Mouse (Mus musculus) adrenal gland, postnatal 25 days (tissue): ENCODE measurements around the gene Mthfsd. TPM values are rescaled to one million over a fixed set of nuclear protein-coding genes. Genes with fewer than 3 reads are reported as not detected.

Source experiments
- DNase-seq: peaks from one replicate; pipeline ENCODE4 v3.0.0; 2021; ENCODE audit warnings: mixed read lengths
- total RNA-seq: library from RNA; stranded (reverse); gene quantifications from 2 replicates; pipeline ENCODE4 v1.2.3, GENCODE M21; 2021

Mthfsd gene
- total RNA-seq, 1 experiment from 2014 or later, result 44.8 TPM

DNA sequence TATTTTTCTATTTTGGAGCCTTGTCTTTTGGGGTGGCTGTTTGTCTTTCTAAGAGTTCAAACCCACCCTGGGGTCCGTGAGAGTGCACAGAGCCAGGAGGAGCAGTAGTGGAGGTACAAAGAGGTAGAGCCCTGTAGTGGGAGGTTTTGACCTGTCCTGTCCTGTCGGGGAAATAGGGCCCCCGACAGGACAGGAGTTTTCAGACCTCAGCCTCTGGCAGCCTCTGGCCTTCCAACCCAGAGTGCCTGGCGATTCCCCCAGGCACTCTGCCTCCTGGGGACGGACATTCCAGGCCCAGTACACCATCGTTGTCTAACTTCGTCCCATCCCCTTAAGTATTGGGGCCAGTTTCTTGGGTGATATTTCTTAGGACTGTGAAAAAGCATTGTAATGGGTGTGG lies 14.2 kb upstream of the Mthfsd start:
- DNase-seq, result no peak

DNA sequence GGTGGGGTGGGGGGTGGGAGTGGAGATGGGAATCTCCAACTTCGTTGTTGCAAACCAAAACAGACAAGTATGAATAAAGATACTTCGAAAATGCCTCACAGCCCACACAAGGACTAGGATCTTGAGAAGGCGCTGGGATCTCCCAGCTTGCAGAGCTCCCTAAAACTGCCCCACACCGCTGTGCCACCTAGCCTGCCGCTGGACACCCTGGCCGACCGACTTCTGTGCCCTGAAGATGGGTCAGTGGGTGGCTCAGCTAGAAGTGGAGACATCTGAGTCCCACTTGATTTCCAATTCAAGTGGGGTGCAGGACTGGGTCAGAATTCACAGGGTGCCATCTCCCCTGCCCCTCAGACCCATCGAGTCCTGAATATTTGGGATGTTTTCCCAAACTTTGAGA lies 13.5 kb upstream of the Mthfsd start:
- DNase-seq, result no peak

DNA sequence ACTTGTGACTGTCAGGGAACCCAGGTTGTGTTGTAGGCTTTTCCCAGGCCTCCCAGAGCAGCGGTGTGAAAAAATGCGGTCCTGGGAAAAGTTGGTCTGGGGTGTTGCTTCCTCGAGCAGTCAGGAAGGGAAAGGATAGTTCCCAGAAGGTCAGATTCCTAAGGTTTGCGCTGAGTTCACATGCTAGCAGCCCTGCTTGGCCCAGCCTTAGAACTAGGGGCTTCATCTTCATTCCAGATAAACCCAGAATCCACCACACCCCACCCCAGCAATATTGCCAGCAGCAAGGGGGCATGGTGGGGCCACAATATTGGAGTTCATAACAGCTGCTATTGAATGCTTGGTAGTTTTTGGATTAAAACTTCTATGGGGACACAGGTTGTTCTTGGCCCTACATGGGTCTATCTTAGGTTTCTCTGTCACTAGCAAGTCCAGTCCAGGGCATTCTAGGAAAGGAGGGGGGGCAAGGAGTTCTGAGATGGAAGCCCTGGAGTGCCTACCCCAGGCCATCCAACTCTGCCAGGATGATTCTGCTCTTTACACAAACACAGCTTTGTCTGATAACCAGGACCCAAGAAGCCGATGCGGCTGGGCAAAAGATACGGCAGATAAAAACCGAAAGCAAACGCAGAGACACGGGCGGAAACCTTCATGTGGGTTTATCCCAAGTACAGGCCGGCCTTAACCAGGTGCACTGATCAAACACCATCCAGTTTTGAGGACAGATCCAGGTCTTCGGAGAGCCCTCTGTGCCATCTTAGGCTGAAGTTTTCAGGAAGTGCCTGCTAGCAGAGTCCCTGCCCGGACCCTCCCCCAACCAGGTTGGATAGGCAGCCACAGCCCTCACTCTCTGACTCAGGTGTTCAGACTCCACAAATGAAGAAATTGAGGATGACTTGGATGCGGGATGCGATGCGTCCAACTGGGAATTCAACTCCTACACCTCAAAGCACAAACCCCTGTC lies 12.5 kb upstream of the Mthfsd start:
- no peak for DNase-seq

DNA sequence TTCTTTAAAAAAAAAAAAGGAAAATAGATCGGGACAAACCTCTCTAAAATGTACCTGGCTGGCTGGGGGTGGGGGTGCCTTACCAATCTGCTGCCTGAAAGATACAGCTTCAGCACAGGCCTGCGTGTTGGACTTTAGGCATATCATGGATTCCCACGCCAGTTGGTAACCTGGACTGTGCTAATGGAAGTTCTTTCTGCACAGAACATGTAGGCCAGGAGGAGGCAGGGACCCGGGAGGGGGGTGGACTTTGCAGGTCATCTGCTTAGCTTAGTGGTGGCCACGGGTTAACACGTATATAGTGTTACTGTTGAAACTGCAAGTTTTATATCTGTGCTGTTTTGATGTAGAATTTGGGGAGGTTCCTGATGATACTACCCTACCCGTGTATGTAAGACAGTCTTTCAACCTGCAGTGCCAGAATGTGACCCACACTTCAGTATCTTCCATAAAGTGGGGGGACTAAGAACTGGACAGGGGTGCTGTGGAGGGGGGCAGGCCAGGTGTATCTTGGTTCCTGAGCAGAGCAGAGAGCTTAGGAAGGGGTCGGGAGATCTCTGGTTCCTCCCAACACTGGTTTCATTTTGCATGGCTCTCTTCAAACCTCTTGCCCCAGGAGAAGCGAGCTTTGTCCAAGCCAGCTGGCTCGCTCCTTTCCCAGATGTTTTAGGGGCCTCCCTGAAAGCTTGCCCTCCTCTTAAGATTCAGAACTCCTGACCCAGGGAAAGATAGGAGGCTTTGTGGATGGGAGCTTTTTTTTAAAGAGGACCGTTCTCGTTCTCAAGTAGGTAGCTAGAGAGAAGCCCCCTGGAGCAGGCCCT lies 11.7 kb upstream of the Mthfsd start:
- DNase-seq, result no peak

DNA sequence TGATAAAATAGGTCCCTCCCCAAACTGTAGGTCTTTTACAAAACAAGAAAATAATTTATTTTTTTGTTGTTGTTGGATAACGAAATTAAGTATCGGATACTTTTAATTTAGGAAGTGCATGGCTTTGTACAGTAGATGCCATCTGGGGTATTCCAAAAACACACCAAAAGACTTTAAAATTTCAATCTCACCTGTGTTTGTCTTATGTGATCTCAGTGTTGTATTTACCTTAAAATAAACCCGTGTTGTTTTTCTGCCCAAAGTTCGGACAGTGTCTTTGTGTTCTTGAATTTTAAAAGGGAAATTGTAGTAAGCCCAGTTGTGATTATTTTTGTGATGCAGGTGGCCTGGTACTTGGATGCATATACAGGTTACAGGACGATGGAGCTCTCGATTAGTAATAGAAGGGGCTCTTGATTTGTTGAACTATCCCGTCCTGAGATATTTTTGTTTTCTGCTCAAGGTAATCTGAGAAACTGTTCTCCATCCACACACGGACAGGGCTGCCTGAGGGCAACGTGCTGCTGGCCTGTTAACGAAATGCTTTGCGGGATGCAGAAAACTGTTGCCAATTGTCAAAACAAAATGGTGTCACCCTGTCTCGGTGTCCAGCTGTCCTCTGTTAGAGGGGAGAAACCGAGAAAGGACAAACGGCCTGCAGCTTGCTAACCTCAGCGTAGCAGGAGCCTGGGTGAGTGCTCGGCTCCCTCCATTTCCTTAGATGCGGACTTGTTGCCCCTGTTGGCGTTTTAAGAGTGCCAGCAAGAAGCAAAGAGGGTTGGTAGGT lies 10.6 kb upstream of the Mthfsd start:
- no peak for DNase-seq

DNA sequence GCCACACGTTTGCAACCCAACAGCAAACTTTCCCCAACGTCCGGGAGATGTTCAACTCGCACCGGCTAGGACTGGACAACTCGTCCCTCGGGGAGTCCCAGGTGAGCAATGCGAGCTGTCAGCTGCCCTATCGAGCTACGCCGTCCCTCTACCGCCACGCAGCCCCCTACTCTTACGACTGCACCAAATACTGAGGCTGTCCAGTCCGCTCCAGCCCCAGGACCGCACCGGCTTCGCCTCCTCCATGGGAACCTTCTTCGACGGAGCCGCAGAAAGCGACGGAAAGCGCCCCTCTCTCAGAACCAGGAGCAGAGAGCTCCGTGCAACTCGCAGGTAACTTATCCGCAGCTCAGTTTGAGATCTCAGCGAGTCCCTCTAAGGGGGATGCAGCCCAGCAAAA lies 9.7 kb upstream of the Mthfsd start:
- DNase-seq, result no peak

DNA sequence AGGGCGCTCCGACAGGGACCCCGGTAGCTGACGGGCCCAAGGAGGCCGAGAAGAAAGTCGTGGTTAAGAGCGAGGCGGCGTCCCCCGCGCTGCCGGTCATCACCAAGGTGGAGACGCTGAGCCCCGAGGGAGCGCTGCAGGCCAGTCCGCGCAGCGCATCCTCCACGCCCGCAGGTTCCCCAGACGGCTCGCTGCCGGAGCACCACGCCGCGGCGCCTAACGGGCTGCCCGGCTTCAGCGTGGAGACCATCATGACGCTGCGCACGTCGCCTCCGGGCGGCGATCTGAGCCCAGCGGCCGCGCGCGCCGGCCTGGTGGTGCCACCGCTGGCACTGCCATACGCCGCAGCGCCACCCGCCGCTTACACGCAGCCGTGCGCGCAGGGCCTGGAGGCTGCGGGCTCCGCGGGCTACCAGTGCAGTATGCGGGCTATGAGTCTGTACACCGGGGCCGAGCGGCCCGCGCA lies 9.0 kb upstream of the Mthfsd start:
- DNase-seq, result no peak

DNA sequence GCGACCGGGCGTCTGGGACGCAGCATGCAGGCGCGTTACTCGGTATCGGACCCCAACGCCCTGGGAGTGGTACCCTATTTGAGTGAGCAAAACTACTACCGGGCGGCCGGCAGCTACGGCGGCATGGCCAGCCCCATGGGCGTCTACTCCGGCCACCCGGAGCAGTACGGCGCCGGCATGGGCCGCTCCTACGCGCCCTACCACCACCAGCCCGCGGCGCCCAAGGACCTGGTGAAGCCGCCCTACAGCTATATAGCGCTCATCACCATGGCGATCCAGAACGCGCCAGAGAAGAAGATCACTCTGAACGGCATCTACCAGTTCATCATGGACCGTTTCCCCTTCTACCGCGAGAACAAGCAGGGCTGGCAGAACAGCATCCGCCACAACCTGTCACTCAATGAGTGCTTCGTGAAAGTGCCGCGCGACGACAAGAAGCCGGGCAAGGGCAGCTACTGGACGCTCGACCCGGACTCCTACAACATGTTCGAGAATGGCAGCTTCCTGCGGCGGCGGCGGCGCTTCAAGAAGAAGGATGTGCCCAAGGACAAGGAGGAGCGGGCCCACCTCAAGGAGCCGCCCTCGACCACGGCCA lies 8.5 kb upstream of the Mthfsd start:
- peak; percentile 30 for DNase-seq

DNA sequence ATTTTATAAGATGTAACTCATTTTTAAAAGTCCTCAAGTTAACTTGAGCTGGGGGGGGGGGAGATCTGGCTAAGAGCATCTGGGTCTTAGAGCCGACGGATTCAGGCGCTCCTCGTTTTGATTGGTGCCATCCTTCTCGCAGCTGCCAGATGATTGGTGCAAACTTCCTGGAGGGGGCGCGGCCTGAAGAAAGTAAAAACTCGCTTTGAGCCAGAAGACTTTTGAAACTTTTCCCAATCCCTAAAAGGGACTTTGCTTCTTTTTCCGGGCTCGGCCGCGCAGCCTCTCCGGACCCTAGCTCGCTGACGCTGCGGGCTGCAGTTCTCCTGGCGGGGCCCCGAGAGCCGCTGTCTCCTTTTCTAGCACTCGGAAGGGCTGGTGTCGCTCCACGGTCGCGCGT lies 7.8 kb upstream of the Mthfsd start, which contains the start of gene Foxc2:
Gene Foxc2 (plus strand): TSS at position 224 of the 400 bp plus-strand sequence.
- peak; percentile 80 for DNase-seq

DNA sequence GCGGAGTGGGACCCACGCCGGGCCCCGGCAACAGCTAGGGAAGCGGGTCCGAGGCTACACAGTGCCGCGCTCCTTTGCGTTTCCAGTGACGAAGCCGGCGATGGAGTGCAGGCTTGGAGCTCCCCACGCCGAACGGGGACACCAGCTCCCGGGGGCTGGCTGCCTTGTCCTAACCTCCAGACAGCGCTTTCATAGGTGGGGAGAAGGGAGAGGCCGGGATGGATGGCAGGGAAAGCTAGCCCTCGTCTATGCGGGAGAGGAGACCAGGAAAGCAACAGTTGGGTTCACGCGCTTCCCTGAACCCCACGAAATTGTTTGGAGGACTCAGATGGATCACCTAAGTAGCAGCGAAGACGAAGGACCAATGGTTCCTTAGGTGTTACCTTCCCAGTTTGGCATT lies 6.9 kb upstream of the Mthfsd start:
- no peak for DNase-seq

DNA sequence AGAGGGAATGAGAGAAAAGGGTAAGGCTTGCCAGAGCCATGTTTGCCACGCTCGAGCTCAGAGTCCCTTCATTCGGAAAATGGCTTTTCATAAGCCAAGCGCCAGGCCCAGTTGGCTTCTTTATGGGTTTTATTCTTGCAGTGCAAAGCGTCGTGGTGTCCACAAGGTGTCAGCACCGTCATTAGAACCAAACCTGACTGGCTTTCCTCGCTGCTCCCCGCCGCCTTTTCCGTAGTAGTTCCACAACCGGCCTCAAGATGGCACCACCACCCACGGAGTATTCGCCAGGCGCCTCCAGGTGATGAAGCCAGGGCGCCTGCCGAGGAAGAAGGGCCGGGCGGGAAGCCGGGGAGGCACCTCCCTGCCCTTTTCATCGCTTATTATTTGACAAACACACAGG lies 5.1 kb upstream of the Mthfsd start:
- DNase-seq, result peak; percentile 94

DNA sequence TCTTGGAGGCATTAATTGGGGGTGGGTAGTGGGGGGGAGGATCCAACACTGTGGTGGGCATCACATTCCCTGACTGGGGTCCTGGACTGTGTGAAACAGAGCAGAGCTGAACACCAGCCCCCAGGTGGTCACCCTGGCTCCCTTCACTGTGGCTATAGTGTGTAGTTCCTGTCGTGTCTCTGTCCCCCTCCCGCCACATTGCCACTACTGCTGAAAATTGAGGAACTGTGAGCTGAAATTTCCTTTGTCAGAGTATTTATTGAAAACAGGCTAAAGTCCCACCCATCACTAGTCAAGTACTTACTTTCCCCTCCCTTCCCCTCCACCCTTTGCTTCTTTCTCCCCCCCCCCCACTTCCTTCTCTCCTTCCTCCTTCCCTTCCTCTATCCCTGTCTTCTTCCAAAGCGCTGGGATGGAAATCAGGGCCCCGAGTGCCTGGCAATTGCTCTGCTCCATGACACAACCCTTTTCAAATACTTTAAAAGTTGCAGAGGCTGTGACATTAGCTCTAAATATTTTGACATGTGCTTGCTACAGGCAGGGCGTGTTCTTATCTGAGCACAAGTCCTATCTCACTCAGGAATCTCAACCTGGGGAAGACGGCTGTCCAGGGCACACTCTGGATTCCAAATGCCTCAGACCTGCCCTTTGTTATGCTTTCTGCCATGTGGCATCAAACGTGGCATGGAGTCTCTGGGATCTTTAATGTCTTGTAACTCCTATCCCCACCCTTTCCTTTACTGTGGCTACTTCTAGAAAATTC lies 3.1 kb upstream of the Mthfsd start:
- DNase-seq, result no peak

DNA sequence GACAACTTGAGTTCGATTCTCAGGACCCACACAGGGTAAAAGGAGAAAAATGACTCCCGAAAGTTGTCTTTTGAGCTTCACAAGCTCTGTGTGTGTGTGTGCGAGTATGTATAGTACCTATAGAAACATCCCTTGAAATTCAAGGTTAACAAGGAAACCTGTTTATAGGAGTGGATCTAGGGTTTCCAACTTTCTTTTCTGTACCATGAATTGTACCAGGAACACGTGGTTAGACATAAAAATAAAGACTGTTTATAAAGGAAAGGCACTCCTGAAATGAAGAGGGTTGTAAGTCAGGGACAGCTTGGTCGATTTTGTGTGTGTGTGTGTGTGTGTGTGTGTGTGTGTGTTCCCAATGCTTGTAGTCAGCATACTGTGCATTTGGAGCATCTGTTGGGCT lies 465 bp upstream of the Mthfsd start:
- DNase-seq, result no peak

DNA sequence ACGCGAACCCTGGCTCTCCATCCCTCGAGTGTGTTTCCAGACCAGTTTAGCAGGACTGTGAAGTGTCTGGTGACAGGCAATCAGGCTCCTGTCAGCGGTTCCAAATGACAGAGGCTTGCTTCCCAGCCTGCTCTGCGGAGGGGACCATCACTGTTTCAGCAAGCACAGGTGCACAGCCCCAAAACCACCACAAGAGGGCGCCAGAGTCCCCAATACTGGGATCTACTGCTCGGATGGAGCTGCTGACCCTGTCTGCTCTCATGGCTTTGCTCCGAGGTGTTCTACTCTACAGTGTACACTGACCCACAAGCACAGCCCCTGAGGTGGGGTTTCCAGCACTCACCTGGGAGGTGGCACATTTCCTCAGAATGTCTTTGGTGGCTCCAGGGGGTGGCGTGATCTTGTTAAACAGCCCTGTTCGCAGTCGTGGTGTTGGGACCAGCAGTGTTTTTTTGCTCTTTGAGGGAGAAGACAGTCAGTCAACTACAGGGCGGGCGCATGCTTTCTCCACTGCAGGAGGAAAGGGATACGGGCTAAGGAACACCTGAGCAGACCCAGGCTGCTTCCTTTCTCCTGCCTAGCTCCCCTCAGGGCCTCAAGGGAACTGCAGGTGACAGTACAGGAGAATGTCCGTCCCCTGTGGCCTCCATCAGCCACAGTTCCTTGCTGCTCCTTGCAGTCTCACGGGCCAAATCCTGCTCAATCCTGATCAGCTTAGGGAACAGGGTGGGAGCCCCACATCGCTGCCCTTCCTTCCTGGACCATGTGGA lies 4.0 kb downstream of the Mthfsd start:
- peak; percentile 80 for DNase-seq

DNA sequence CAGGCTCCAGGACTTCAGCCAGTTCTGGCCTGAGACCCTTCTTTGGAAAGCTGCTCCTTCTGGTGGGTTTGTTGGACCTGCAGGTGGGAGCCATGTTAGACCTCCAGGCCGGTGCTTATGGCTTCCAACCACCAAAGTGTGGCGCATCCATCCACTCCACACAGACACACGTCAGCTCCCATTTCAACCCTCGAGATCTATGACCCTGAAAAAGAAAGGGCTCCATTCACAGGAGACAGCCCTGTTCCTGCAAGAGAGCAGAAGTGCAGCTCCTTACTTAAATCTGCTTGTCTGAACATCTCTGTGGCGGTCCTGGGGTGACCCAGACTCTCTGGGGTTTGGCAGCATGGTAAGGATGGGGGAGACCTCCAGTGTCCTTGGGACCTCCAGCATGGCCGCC lies 14.7 kb downstream of the Mthfsd start:
- DNase-seq, result no peak

DNA sequence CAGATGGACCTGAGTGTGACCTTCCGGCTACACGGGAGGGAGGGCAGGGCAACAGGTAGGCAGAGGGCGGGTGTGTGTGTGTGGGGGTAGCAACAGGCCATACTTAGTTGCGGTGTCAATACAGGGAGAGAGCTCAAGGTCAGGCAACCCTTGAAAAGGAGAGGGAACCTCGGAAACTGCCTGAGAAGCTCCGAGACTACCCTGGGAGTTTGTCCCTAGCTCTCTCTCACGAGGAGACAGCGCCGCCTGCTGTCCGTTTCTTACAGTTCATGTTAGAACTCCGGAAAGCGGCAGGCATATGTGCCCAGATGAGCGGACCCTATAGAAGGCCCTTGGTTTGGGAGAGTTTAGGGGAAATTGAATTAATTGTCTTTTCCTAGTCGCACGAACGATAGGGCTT lies 15.6 kb downstream of the Mthfsd start:
- DNase-seq, result peak; percentile 85

DNA sequence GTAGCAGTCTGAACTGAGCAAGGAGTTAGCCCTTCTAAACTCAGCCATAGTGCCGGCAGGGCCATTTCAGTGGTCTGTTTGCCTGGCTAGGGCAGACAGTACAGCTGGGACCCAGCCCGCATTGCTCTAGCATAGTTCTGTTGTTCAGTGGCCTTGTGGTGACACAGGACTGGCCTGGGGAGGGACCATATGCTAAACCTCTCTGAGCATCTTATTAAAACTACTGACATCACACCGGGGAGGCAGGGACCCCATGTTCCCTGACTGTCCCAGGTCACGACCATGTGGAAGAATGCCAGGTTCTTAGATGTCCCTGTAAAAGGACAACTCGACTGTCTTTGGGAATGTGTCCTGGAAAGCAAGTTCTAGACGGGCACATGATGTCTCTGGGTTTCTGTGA lies 16.1 kb downstream of the Mthfsd start:
- DNase-seq, result no peak

DNA sequence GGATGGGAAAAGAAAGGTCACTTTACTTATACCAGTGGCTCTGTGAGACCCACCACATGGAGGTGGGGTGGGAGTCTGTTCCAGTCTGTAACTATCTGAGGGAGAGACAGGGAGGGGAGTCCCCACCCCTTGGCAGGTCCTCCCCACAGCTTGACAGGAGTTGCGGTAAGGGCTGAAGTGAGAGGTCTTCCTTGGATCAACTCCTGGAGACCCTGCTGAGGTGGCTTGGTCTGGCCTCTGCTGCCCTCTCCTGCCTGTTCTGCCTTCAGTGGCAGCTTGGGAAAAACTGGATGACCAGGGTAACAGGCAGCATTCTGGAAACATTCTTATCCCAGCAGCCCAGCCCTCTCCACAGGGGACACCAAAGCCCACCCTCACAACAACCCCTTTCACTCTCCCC lies 17.5 kb downstream of the Mthfsd start:
- no peak for DNase-seq

DNA sequence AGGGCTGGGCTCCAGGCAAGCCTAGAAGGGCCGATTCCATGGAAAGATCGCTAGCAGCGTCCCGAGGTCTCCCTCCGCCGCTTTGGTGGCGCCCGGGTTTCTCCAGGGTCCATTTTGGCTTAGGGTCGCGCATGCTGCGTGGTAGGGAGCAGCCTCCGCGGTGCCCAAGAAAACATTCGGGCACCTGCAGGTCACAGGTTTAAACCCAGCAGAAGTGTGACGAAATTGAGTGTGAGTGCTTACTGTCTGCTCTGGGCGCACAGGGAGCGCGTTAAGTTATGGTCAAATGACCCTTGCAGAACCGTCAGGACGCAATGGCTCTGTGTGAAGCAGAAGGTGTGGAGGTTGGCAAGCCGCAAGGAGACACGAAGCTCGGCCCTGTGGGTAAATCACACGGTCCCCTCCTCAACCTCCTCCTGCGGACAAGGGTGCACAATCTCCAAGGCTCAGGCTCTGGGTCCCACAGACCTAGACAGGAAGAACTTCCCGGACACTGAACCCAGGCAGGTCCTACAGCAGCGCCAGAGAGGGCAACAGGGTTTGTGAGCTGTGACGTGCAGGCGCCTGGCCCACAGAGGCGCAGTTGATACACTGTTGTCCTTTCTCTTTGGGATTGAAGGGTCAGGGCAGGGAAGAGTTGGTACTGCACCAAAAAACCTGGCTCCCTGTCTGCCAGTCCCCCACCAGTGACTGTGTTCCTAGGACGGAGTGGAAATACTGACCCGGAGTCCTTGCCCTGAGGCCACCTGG lies 18.4 kb downstream of the Mthfsd start:
- no peak for DNase-seq
